Mouse (Mus musculus) MEL (cell line): ENCODE measurements around the gene Pafah1b2. TPM values are rescaled to one million over a fixed set of nuclear protein-coding genes. Genes with fewer than 3 reads are reported as not detected.

Experiments
- DNase-seq: peaks from one replicate; pipeline ENCODE4 v3.0.0; 2011; ENCODE audit warnings: low read depth, low spot score
- H3K27ac ChIP-seq: 2 replicates; pipeline ENCODE4 v1.5.1; 2012; ENCODE audit warnings: low read depth, mild to moderate bottlenecking, control low read depth, low read length, moderate library complexity; ENCODE audit not compliant: control insufficient read depth
- H3K27me3 ChIP-seq, 2 experiments: fragments of 150-350 bp in 1 of 2; sonication (generic) in 1 of 2; 2 replicates each; pipeline ENCODE4 v1.6.1; 2012; ENCODE audit warnings: low read length in 2 of 2, mild to moderate bottlenecking in 2 of 2, improper control_type of control experiment in 1 of 2, moderate library complexity in 1 of 2; ENCODE audit not compliant: insufficient read depth in 2 of 2, control insufficient read depth in 1 of 2
- H3K36me3 ChIP-seq, 2 experiments: 2 replicates each; pipeline ENCODE4 v1.6.1; 2012 to 2014; ENCODE audit warnings: low read length in 2 of 2, improper control_type of control experiment in 1 of 2, inconsistent platforms in 1 of 2, mild to moderate bottlenecking in 1 of 2; ENCODE audit not compliant: insufficient read depth in 2 of 2, control insufficient read depth in 1 of 2
- H3K4me1 ChIP-seq, 2 experiments: fragments of 150-350 bp in 1 of 2; sonication (generic) in 1 of 2; 2 replicates each; pipeline ENCODE4 v1.6.1; 2012; ENCODE audit warnings: low read length in 2 of 2, improper control_type of control experiment in 1 of 2, mild to moderate bottlenecking in 1 of 2; ENCODE audit not compliant: insufficient read depth in 2 of 2, control insufficient read depth in 1 of 2
- H3K4me3 ChIP-seq, 2 experiments: fragments of 150-350 bp in 1 of 2; sonication (generic) in 1 of 2; 2 replicates each; pipeline ENCODE4 v1.5.1; 2012; ENCODE audit warnings: low read depth in 2 of 2, low read length in 2 of 2, mild to moderate bottlenecking in 2 of 2, moderate library complexity in 2 of 2, control low read depth in 1 of 2, improper control_type of control experiment in 1 of 2; ENCODE audit not compliant: control insufficient read depth in 1 of 2, insufficient read depth in 1 of 2
- H3K79me2 ChIP-seq: 2 replicates; pipeline ENCODE4 v1.6.1; 2012; ENCODE audit warnings: mild to moderate bottlenecking, low read length, moderate library complexity; ENCODE audit not compliant: control insufficient read depth, poor library complexity, insufficient read depth
- H3K9ac ChIP-seq: 2 replicates; pipeline ENCODE4 v1.6.1; 2012; ENCODE audit warnings: low read depth, mild to moderate bottlenecking, control low read depth, low read length, moderate library complexity; ENCODE audit not compliant: control insufficient read depth, poor library complexity, severe bottlenecking
- H3K9me3 ChIP-seq: fragments of 150-350 bp; sonication (generic); replicated peaks from 2 replicates; pipeline ENCODE4 v1.6.1; 2012; ENCODE audit warnings: mild to moderate bottlenecking, low read length, improper control_type of control experiment, moderate library complexity; ENCODE audit not compliant: insufficient read depth
- BHLHE40 ChIP-seq: IDR thresholded peaks from 2 replicates; pipeline ENCODE4 v1.6.1; 2012; ENCODE audit warnings: low read depth, mild to moderate bottlenecking, inconsistent platforms, low read length, improper control_type of control experiment, borderline replicate concordance
- CHD2 ChIP-seq: IDR thresholded peaks from 2 replicates; pipeline ENCODE4 v1.6.1; 2011; ENCODE audit warnings: low read length, improper control_type of control experiment
- CTCF ChIP-seq, 3 experiments: IDR thresholded peaks in 2 of 3; conservative IDR thresholded peaks in 1 of 3; 2 replicates each; pipeline ENCODE4 v1.5.1; 2011 to 2012; ENCODE audit warnings: low read length in 3 of 3, low read depth in 2 of 3, mild to moderate bottlenecking in 2 of 3, improper control_type of control experiment in 1 of 3, inconsistent platforms in 1 of 3, mixed read lengths in 1 of 3, moderate library complexity in 1 of 3; ENCODE audit not compliant: control insufficient read depth in 1 of 3, insufficient read depth in 1 of 3, poor library complexity in 1 of 3, severe bottlenecking in 1 of 3
- ETS1 ChIP-seq: IDR thresholded peaks from 2 replicates; pipeline ENCODE4 v1.6.1; 2012; ENCODE audit warnings: low read depth, mild to moderate bottlenecking, inconsistent platforms, low read length, improper control_type of control experiment, moderate library complexity
- GABPA ChIP-seq: IDR thresholded peaks from 2 replicates; pipeline ENCODE4 v1.6.1; 2012; ENCODE audit warnings: low read depth, mild to moderate bottlenecking, inconsistent platforms, low read length, improper control_type of control experiment, moderate library complexity
- HCFC1 ChIP-seq: IDR thresholded peaks from 2 replicates; pipeline ENCODE4 v1.6.1; 2012; ENCODE audit warnings: low read depth, mild to moderate bottlenecking, inconsistent platforms, low read length, improper control_type of control experiment, moderate library complexity
- JUND ChIP-seq: IDR thresholded peaks from 2 replicates; pipeline ENCODE4 v1.6.1; 2011; ENCODE audit warnings: low read depth, mild to moderate bottlenecking, improper control_type of control experiment, low read length
- KAT2A ChIP-seq: conservative IDR thresholded peaks from 2 replicates; pipeline ENCODE4 v1.6.1; 2012; ENCODE audit warnings: low read depth, low read length, improper control_type of control experiment, inconsistent platforms
- MAX ChIP-seq: IDR thresholded peaks from 2 replicates; pipeline ENCODE4 v1.6.1; 2011; ENCODE audit warnings: low read length, improper control_type of control experiment
- MAZ ChIP-seq: IDR thresholded peaks from 2 replicates; pipeline ENCODE4 v1.6.1; 2012; ENCODE audit warnings: low read depth, mild to moderate bottlenecking, inconsistent platforms, low read length, improper control_type of control experiment
- MEF2A ChIP-seq: IDR thresholded peaks from 2 replicates; pipeline ENCODE4 v1.6.1; 2014; ENCODE audit warnings: low read depth, mild to moderate bottlenecking, inconsistent platforms, low read length, improper control_type of control experiment; ENCODE audit not compliant: poor library complexity, insufficient replicate concordance, severe bottlenecking; ENCODE audit errors: extremely low read depth
- MXI1 ChIP-seq: IDR thresholded peaks from 2 replicates; pipeline ENCODE4 v1.6.1; 2011; ENCODE audit warnings: mild to moderate bottlenecking, low read depth, low read length, improper control_type of control experiment
- MYC ChIP-seq: IDR thresholded peaks from 2 replicates; pipeline ENCODE4 v1.6.1; 2011; ENCODE audit warnings: low read depth, mild to moderate bottlenecking, low read length, improper control_type of control experiment, moderate library complexity
- NELFE ChIP-seq: IDR thresholded peaks from 2 replicates; pipeline ENCODE4 v1.6.1; 2011; ENCODE audit warnings: low read depth, low read length, improper control_type of control experiment
- NRF1 ChIP-seq: IDR thresholded peaks from 2 replicates; pipeline ENCODE4 v1.6.1; 2014; ENCODE audit warnings: low read depth, mild to moderate bottlenecking, inconsistent platforms, low read length, improper control_type of control experiment, moderate library complexity; ENCODE audit not compliant: poor library complexity, insufficient read depth, severe bottlenecking
- POLR2A ChIP-seq, 2 experiments: IDR thresholded peaks; 2 replicates each; pipeline ENCODE4 v1.6.1; 2011 to 2012; ENCODE audit warnings: low read length in 2 of 2, mild to moderate bottlenecking in 2 of 2, control low read depth in 1 of 2, improper control_type of control experiment in 1 of 2, low read depth in 1 of 2, moderate library complexity in 1 of 2; ENCODE audit not compliant: control insufficient read depth in 1 of 2, insufficient read depth in 1 of 2, poor library complexity in 1 of 2
- POLR2AphosphoS2 ChIP-seq: IDR thresholded peaks from 2 replicates; pipeline ENCODE4 v1.6.1; 2011; ENCODE audit warnings: low read length, improper control_type of control experiment
- POLR2AphosphoS5 ChIP-seq: IDR thresholded peaks from 2 replicates; pipeline ENCODE4 v1.6.1; 2012; ENCODE audit warnings: low read depth, borderline replicate concordance, mild to moderate bottlenecking, inconsistent platforms, low read length, moderate library complexity, mixed read lengths
- RAD21 ChIP-seq: IDR thresholded peaks from 2 replicates; pipeline ENCODE4 v1.6.1; 2011; ENCODE audit warnings: mild to moderate bottlenecking, low read depth, low read length, improper control_type of control experiment
- RCOR1 ChIP-seq: IDR thresholded peaks from 2 replicates; pipeline ENCODE4 v1.6.1; 2012; ENCODE audit warnings: low read depth, mild to moderate bottlenecking, inconsistent platforms, low read length, improper control_type of control experiment
- SIN3A ChIP-seq: IDR thresholded peaks from 2 replicates; pipeline ENCODE4 v1.6.1; 2012; ENCODE audit warnings: low read length, improper control_type of control experiment, inconsistent platforms
- SMC3 ChIP-seq: IDR thresholded peaks from 2 replicates; pipeline ENCODE4 v1.6.1; 2011; ENCODE audit warnings: low read depth, low read length, improper control_type of control experiment
- TAL1 ChIP-seq: IDR thresholded peaks from 2 replicates; pipeline ENCODE4 v1.6.1; 2012; ENCODE audit warnings: mild to moderate bottlenecking, inconsistent platforms, low read length, moderate library complexity, mixed read lengths
- TBP ChIP-seq: IDR thresholded peaks from 2 replicates; pipeline ENCODE4 v1.8.0; 2011; ENCODE audit warnings: low read depth, low read length, improper control_type of control experiment
- TCF12 ChIP-seq: IDR thresholded peaks from 2 replicates; pipeline ENCODE4 v1.6.1; 2014; ENCODE audit warnings: low read depth, mild to moderate bottlenecking, inconsistent platforms, low read length, improper control_type of control experiment, moderate library complexity
- USF1 ChIP-seq: IDR thresholded peaks from 2 replicates; pipeline ENCODE4 v1.6.1; 2014; ENCODE audit warnings: low read depth, mild to moderate bottlenecking, inconsistent platforms, low read length, improper control_type of control experiment, moderate library complexity
- USF2 ChIP-seq, 2 experiments: IDR thresholded peaks; 2 replicates each; pipeline ENCODE4 v1.6.1; 2011 to 2012; ENCODE audit warnings: improper control_type of control experiment in 2 of 2, low read length in 2 of 2, borderline replicate concordance in 1 of 2, inconsistent platforms in 1 of 2, low read depth in 1 of 2, mild to moderate bottlenecking in 1 of 2; ENCODE audit not compliant: insufficient read depth in 1 of 2
- ZC3H11A ChIP-seq: IDR thresholded peaks from 2 replicates; pipeline ENCODE4 v1.6.1; 2012; ENCODE audit warnings: low read depth, mild to moderate bottlenecking, inconsistent platforms, low read length, improper control_type of control experiment
- ZKSCAN1 ChIP-seq: IDR thresholded peaks from 2 replicates; pipeline ENCODE4 v1.6.1; 2012; ENCODE audit warnings: low read depth, mild to moderate bottlenecking, inconsistent platforms, low read length, improper control_type of control experiment, moderate library complexity
- ZNF384 ChIP-seq: IDR thresholded peaks from 2 replicates; pipeline ENCODE4 v1.6.1; 2012; ENCODE audit warnings: low read depth, mild to moderate bottlenecking, inconsistent platforms, low read length, improper control_type of control experiment
- polyA plus RNA-seq, 2 experiments: library from polyadenylated mRNA; stranded (reverse) in 1 of 2; unstranded in 1 of 2; fragments of >175 nt in 1 of 2; fragments of >200 nt in 1 of 2; gene quantifications; 2 replicates each; pipeline versions ENCODE4 v1.2.1 to v1.2.4; 2012; ENCODE audit warnings: low replicate concordance in 2 of 2, low read depth in 1 of 2; ENCODE audit not compliant: insufficient read length in 2 of 2, insufficient read depth in 1 of 2, missing spikeins in 1 of 2
- total RNA-seq: library from RNA; depleted of rRNA; stranded (reverse); fragments of 300-350 nt; gene quantifications from 2 replicates; pipeline ENCODE4 v1.2.3, GENCODE M21; 2012

Gene Pafah1b2
- total and polyA plus RNA-seq, 3 experiments = 127 to 178 (median 131) TPM

DNA sequence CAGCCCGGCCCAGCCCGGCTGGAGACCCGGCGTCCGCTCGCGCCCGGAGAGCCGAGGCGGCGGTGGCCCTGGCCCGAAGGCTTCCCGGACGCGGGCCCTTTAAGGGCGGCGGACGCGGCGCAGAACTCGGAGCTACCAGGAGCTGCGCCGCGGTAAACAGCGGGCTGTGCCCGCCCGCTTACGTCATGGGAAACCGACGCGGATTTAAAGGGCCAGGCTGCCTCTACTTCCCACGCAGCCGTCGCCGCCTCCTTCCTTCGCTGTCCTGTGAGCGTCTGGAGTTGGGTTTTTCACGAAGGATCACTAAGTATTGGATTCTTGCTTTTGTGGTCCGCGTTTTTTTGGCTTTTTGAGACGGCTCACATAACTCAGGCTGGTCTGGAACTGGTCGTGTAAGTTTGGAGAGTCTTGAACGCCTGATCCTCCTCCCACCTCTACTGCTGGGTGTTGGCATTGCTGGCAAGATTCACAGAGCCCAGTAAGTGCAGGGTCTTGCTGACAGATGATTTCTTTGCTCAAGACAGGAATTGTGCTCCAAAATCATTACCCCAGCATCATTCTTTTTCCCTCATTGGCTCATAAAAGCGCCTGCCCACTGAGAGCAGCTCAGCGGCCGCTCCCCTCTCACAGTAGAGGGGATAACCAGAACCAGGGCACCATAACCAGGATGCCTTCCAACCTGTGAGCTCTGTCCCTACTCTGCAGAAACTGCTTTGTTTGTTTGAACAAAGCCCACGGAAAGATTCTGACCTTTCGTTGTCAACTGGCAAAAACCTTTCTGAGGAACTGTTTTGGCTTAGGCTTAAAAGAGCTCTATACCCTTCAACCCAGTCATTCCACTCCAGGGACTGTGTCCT, 57.2 kb downstream of the Pafah1b2 start, which contains the start of gene Sidt2 (continued):
- TF ChIP-seq MEF2A = no peak
- TF ChIP-seq TCF12 = peak; percentile 27; the same call in 1 of the 2 replicates
- TF ChIP-seq MAX = no peak
- TF ChIP-seq CHD2 = no peak
- TF ChIP-seq ZNF384 = no peak
- no peak for TF ChIP-seq ZKSCAN1
- no peak for TF ChIP-seq CTCF (IDR thresholded peaks at IDR 0.05 in 2 of 3, conservative IDR thresholded peaks at IDR 0.05 in 1 of 3; ENCODE audit: control insufficient read depth in 1 of 3, insufficient read depth in 1 of 3, low read depth in 2 of 3, low read length in 3 of 3, poor library complexity in 1 of 3, severe bottlenecking in 1 of 3)
- peak; percentile 81 for TF ChIP-seq MXI1
- TF ChIP-seq POLR2AphosphoS2 = peak; percentile 48; the same call in 1 of the 2 replicates
- no peak for TF ChIP-seq USF2 (IDR thresholded peaks at IDR 0.05; ENCODE audit: borderline replicate concordance in 1 of 2, insufficient read depth in 1 of 2, low read depth in 1 of 2, low read length in 2 of 2)
- TF ChIP-seq HCFC1 = peak; percentile 89
- no peak for TF ChIP-seq SMC3
- no peak for TF ChIP-seq JUND
- TF ChIP-seq SIN3A = peak; percentile 99
- TF ChIP-seq GABPA = no peak
- no peak for TF ChIP-seq MYC
- no peak for TF ChIP-seq ZC3H11A
- TF ChIP-seq RCOR1 = no peak

- Histone ChIP-seq H3K9me3 (no peaks in the 10 kb centered on the region), H3K9ac (peak overlapping the region; percentile 81), H3K36me3 (peaks cover 0 to 4% of the 10 kb centered on the region in 2 experiments; a peak in 1 of 4 replicates), H3K79me2 (peaks cover 12% of the 10 kb centered on the region), H3K27ac (peak overlapping the region; percentile 28), H3K27me3 (no peaks in the 10 kb centered on the region), H3K4me3 (peak overlapping the region; percentile 84 to 87), H3K4me1 (peaks cover 2 to 11% of the 10 kb centered on the region in 2 experiments; a peak in 2 of 4 replicates)
- peak; percentile 70 for DNase-seq
- TF ChIP-seq ZNF384 (no peak), RAD21 (no peak), NRF1 (no peak), MXI1 (no peak), USF1 (no peak), JUND (no peak), CHD2 (no peak), BHLHE40 (no peak), TAL1 (no peak), ETS1 (0 out of 2 replicates have a peak, but pooled peaks have one; percentile 38), NELFE (0 out of 2 replicates have a peak, but pooled peaks have one; percentile 7), KAT2A (no peak), HCFC1 (no peak), SIN3A (peak; percentile 50; the same call in 1 of the 2 replicates), GABPA (no peak), MAX (no peak), MAZ (no peak), TBP (0 out of 2 replicates have a peak, but pooled peaks have one; percentile 24), POLR2AphosphoS5 (no peak), POLR2A (IDR thresholded peaks at IDR 0.05; ENCODE audit: control insufficient read depth in 1 of 2, insufficient read depth in 1 of 2, low read depth in 1 of 2, low read length in 2 of 2, poor library complexity in 1 of 2) (peak in 1 of 2 experiments; percentile 67; a peak in 1 of 4 replicates)
These were observed 58.0 kb downstream of the Pafah1b2 start for GRCm38 (mm10) chr9:45954294-45955106.
